Mouse (Mus musculus) stomach, embryonic 16.5 days (tissue): Measurements from ENCODE around the gene Snx21. TPM values are rescaled to one million over a fixed set of nuclear protein-coding genes. Genes with fewer than 3 reads are reported as not detected.

ENCODE experiments used
- ATAC-seq: fragments of 200-750 bp; cut with Nextera tagmentation; 2 replicates; pipeline ENCODE4 v1.8.0; 2017; ENCODE audit warnings: moderate number of reproducible peaks, moderate TSS enrichment; ENCODE audit not compliant: insufficient read depth, low FRiP score
- H3K27ac ChIP-seq: fragments of 300-500 bp; sonication (generic); 2 replicates; pipeline ENCODE4 v1.5.1; 2014; ENCODE audit warnings: low read length
- H3K27me3 ChIP-seq: fragments of 300-500 bp; sonication (generic); 2 replicates; pipeline ENCODE4 v1.6.1; 2014; ENCODE audit warnings: low read length, control low read depth, mixed read lengths; ENCODE audit not compliant: control insufficient read depth, insufficient read depth
- H3K36me3 ChIP-seq: fragments of 300-500 bp; sonication (generic); 2 replicates; pipeline ENCODE4 v1.6.1; 2014; ENCODE audit warnings: low read length; ENCODE audit not compliant: control insufficient read depth, insufficient read depth
- H3K4me1 ChIP-seq: fragments of 300-500 bp; sonication (generic); 2 replicates; pipeline ENCODE4 v1.6.1; 2014; ENCODE audit warnings: low read length, control low read depth, mixed read lengths; ENCODE audit not compliant: control insufficient read depth, insufficient read depth
- H3K4me2 ChIP-seq: fragments of 300-500 bp; sonication (generic); 2 replicates; pipeline ENCODE4 v1.6.1; 2014; ENCODE audit warnings: low read depth, low read length, mixed read lengths
- H3K4me3 ChIP-seq: fragments of 300-500 bp; sonication (generic); replicated peaks from 2 replicates; pipeline ENCODE4 v1.5.1; 2014; ENCODE audit warnings: mild to moderate bottlenecking, low read length
- H3K9ac ChIP-seq: fragments of 300-500 bp; sonication (generic); 2 replicates; pipeline ENCODE4 v1.6.1; 2014; ENCODE audit warnings: low read length
- H3K9me3 ChIP-seq: fragments of 300-500 bp; sonication (generic); replicated peaks from 2 replicates; pipeline ENCODE4 v1.6.1; 2016; ENCODE audit warnings: low read length, control low read depth; ENCODE audit not compliant: control insufficient read depth
- WGBS: fragments of 180-500 bp; shearing (Covaris S2); extraction: QIAGEN DNeasy Blood & Tissue Kit; methylation state at CpG from one replicate; pipeline ENCODE4 v1.1.7; 2014; 5-methylcytosine and 5-hydroxymethylcytosine counted together
- polyA plus RNA-seq: library from polyadenylated mRNA; unstranded; fragments of >200 nt; fragmentation: Nextera tagmentation; extraction: Ambion mirVana; gene quantifications from 2 replicates; pipeline ENCODE4 v1.2.1, GENCODE M21; 2015

Gene Snx21
- polyA plus RNA-seq, 1 experiment from 2014 or later, result 26.3 TPM

DNA sequence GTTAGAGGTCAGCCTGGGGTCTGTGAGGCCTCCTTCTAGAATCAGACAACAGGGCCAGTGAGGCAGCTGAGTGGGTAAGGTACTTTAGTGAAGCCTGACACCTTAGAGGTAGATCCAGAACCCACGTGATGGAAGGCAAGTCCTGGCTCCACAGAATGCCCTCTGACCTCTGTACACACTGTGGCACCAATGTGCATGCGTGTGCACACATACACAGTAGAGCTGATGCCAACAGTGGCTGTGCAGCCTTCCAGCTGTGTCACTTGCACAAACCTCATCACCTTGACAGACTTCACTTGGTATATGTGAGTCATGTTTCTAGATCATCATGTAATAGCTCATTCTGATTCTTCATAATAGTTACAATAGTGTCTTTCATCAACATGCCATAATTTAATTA is 33.2 kb upstream of the Snx21 start:
- H3K36me3 ChIP-seq, result peaks cover 41% of the 10 kb centered on the region
- ATAC-seq, result peak; percentile 21; the same call in 1 of the 2 replicates

DNA sequence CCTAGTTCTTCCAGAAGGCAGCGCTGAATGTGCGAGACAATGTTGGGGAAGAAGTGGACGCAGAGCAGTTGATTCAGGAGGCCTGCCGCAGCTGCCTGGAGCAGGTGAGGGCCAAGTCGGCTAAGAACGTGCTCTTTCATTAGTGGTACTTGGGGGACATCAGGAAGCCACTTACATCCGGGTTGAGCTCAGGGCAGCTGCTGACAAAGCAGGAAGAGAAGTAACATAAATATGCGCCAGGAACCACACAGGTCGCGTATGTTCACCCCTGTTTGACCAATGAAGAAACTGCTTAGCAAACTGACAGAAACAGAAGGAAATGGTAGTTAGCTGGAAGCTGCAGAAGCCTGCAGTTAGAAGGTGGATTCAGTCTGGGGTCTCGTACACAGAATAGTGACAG is 31.5 kb upstream of the Snx21 start:
- ATAC-seq, result no peak
- H3K9ac ChIP-seq, result no peak overlapping the region
- H3K27ac ChIP-seq, result no peak overlapping the region
- no peak overlapping the region for H3K4me2 ChIP-seq
- no peaks in the 10 kb centered on the region for H3K27me3 ChIP-seq
- 75% methylated on average over 11 of the region's 11 CpGs for WGBS
- H3K4me1 ChIP-seq, result no peaks in the 10 kb centered on the region
- H3K4me3 ChIP-seq, result no peak overlapping the region
- peaks cover 49% of the 10 kb centered on the region for H3K36me3 ChIP-seq
- no peaks in the 10 kb centered on the region for H3K9me3 ChIP-seq

More for the DNA sequence above, 33.2 kb upstream of the Snx21 start:
- WGBS, result 79% methylated on average over 2 of the region's 2 CpGs
- H3K27ac ChIP-seq, result no peak overlapping the region
- no peaks in the 10 kb centered on the region for H3K9me3 ChIP-seq
- H3K4me3 ChIP-seq, result no peak overlapping the region
- H3K27me3 ChIP-seq, result no peaks in the 10 kb centered on the region
- peaks cover 2% of the 10 kb centered on the region; the same call in 1 of the 2 replicates for H3K4me1 ChIP-seq
- H3K9ac ChIP-seq, result no peak overlapping the region
- no peak overlapping the region for H3K4me2 ChIP-seq

DNA sequence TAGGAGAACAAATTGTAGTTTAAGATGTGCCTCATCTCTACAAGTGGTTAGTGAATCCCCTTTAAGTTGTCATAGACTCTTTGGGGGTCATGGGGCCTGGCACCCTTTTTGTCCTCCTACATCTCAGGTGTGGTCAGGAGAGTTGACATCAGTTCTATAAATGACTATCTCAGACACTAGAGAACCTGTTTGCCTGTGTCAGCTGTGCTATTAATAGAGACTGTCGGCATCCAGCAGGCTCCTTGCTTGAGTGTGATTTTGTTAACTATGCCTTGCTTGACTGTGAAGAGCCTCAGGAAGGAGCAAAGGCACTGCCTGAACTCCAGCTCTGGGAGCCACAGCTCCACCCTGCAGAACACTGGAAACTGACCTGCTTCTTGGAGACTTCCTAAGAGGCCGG is 30.8 kb upstream of the Snx21 start:
- H3K4me3 ChIP-seq, result no peak overlapping the region
- ATAC-seq, result no peak
- H3K4me1 ChIP-seq, result no peaks in the 10 kb centered on the region
- no peaks in the 10 kb centered on the region for H3K27me3 ChIP-seq
- peaks cover 54% of the 10 kb centered on the region for H3K36me3 ChIP-seq
- no peak overlapping the region for H3K4me2 ChIP-seq
- no peak overlapping the region for H3K27ac ChIP-seq
- no peak overlapping the region for H3K9ac ChIP-seq
- 71% methylated on average over 2 of the region's 2 CpGs for WGBS
- H3K9me3 ChIP-seq, result no peaks in the 10 kb centered on the region

DNA sequence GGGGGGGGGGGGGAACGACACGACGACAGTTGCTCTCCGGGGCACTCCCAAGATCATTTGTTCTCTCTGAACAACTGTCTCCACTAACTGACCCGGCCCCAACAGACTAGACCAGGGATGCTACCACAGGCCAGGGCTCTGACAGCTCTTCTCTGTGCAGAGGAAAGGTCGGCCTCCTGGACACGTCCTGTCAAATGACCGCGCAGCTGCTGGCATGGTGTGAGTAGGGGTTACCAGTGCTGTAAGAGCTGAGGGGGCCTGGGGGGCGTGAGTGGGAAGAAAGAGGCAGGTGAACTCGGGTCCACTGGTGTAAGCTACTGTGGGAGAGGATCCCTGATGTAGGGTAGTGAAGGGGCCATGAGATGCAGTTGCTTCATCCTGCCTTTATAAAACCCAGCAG is 27.8 kb upstream of the Snx21 start:
- Histone ChIP-seq H3K4me1 (no peaks in the 10 kb centered on the region), H3K27me3 (no peaks in the 10 kb centered on the region), H3K9me3 (no peaks in the 10 kb centered on the region), H3K27ac (no peak overlapping the region), H3K9ac (no peak overlapping the region), H3K36me3 (peaks cover 54% of the 10 kb centered on the region), H3K4me3 (no peak overlapping the region), H3K4me2 (no peak overlapping the region)
- 86% methylated on average over 11 of the region's 11 CpGs for WGBS
- no peak for ATAC-seq

DNA sequence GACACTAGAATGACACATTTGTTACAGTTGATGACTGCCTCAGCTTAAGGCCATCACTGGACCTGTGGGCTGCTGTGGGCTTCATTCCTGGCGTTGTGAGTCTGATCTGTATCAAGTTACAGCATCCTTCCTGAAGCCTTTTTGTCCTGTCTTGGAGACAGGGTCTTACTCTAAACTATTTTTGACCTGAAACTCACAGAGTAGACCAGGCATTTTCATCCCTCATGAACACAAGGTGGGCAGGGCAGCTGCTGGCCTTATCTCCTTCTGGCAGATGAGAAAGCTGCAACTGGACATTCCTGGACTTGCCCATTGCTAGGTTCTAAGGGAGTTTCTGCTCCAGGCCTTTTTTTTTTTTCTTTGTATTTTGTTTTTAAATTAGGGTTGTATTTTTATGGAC is 26.9 kb upstream of the Snx21 start:
- Histone ChIP-seq H3K9ac (no peak overlapping the region), H3K27me3 (no peaks in the 10 kb centered on the region), H3K4me2 (no peak overlapping the region), H3K9me3 (no peaks in the 10 kb centered on the region), H3K27ac (no peak overlapping the region), H3K4me1 (no peaks in the 10 kb centered on the region), H3K36me3 (peaks cover 54% of the 10 kb centered on the region), H3K4me3 (no peak overlapping the region)
- 74% methylated on average over 1 of the region's 1 CpGs for WGBS
- ATAC-seq, result no peak

DNA sequence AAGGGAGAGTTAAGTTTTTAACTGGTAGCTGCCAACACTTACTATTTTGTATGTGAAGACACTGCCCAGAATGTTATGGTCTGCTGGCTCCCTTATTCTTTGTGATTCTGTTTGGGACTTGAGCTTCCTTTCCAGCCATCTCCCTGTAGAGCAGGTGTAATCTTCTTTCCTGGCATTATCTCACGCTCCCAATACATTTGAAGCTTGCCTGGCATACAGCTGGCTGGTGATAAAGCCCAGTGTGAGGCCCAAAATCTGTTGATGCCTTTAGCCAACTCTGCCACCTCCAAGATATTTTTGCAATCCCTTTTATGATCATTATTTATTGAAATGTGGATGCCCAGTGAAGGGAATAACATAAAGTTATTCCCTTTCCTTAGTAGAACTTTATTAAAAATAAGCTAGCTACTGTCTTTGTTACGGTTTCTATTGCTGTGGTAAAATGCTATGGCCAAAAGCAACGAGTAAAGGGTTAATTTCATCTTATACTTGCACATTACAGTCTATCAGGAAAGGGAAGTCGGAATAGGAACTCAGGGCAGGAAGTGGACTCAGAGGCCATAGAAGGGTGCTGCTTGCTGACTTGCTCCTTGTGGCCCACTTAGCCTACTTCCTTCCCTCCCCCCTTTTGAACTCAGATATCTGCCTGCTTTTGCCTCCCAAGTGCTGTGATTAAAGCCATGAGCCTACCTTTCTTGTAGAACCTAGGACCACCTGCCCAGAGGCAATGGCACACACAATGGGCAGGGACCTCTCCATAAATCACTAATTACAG is 25.4 kb upstream of the Snx21 start:
- Histone ChIP-seq H3K9ac (no peak overlapping the region), H3K27ac (peak overlapping the region; percentile 12; the same call in 1 of the 2 replicates), H3K4me1 (no peaks in the 10 kb centered on the region), H3K9me3 (no peaks in the 10 kb centered on the region), H3K4me2 (no peak overlapping the region), H3K4me3 (no peak overlapping the region), H3K27me3 (no peaks in the 10 kb centered on the region), H3K36me3 (peaks cover 39% of the 10 kb centered on the region)
- ATAC-seq, result no peak
- 83% methylated on average over 4 of the region's 4 CpGs for WGBS

DNA sequence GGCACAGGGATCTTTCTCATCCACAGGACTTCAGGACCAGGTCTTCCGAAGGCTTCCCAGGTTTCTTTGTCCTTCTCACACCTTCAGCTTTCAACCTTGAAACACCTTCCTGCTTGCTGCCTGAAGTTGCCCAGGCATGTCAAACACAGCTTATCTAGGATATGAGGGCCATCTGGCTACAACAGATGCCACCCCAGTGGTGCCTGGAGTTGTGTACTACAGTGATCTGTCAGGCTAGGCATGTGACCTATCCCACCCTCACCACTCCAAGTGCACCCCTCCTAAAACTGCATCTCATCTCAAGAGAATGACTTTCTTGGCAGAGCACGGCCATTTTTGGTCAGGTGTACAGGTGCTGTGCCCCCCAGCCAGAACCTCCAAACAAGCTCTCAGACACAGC is 24.1 kb upstream of the Snx21 start:
- peaks cover 33% of the 10 kb centered on the region for H3K36me3 ChIP-seq
- no peak overlapping the region for H3K4me3 ChIP-seq
- no peaks in the 10 kb centered on the region for H3K27me3 ChIP-seq
- no peaks in the 10 kb centered on the region for H3K4me1 ChIP-seq
- peak; percentile 70; the same call in 1 of the 2 replicates for ATAC-seq
- no peak overlapping the region for H3K9ac ChIP-seq
- H3K27ac ChIP-seq, result no peak overlapping the region
- H3K9me3 ChIP-seq, result no peaks in the 10 kb centered on the region
- H3K4me2 ChIP-seq, result no peak overlapping the region
- 92% methylated on average over 2 of the region's 2 CpGs for WGBS

DNA sequence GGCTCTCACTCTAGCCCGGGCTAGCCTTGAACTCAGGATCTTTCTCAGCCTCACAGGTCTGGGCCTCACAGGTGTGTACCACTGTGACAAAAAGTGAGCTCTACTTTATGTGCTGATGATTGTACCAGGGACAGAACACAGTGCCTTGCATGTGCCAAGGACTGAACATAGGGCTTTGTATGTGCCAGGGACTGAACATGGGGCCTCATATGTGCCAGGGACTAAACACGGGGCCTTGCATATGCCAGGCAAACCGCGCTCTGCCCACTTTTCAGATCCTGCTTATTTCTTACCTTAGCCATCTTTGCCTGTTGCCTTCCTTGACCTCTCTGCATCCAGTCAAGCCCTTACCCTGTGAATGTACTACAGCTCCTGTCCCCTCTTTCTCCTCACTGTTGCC is 23.7 kb upstream of the Snx21 start:
- ATAC-seq, result no peak
- Histone ChIP-seq H3K4me3 (no peak overlapping the region), H3K9me3 (no peaks in the 10 kb centered on the region), H3K27me3 (no peaks in the 10 kb centered on the region), H3K36me3 (peaks cover 33% of the 10 kb centered on the region), H3K27ac (no peak overlapping the region), H3K4me2 (no peak overlapping the region), H3K4me1 (no peaks in the 10 kb centered on the region), H3K9ac (no peak overlapping the region)
- WGBS, result 95% methylated on average over 4 of the region's 4 CpGs

DNA sequence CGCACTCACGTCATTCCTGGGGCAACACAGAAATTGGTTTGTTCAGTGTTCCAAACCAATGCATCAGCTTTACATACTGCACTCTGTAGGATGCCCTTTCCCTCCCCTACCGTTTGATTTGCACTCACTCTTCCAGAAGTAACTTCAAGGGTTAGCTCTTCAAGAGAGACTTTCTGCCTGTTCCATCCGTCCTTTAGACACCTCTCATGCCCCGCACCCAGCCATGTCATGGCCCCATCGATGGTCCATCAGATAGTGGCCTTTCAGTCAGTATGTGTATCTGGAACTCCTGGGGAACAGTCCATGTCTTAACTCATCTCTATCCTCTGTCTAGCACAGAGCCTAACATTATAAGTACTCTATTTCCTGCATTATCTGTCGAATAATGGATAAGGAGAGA is 23.0 kb upstream of the Snx21 start:
- no peak overlapping the region for H3K4me2 ChIP-seq
- no peak for ATAC-seq
- H3K9ac ChIP-seq, result no peak overlapping the region
- no peak overlapping the region for H3K4me3 ChIP-seq
- peaks cover 33% of the 10 kb centered on the region for H3K36me3 ChIP-seq
- no peak overlapping the region for H3K27ac ChIP-seq
- no peaks in the 10 kb centered on the region for H3K4me1 ChIP-seq
- 87% methylated on average over 7 of the region's 7 CpGs for WGBS
- no peaks in the 10 kb centered on the region for H3K9me3 ChIP-seq
- H3K27me3 ChIP-seq, result no peaks in the 10 kb centered on the region
